ENCODE assay signal across 9 mouse cellular contexts in genomic region chrX:82310764-82311492, GRCm38 (mm10).
A peak's percentile ranks its signal among the peaks of the same experiment; 100 is the strongest.
DNase-seq lines count a peak whose midpoint lies in the region; ATAC-seq lines count a peak whose summit lies in the region.
"Had no signal": no experiment of that assay in that cellular context is flagged by ENCODE, and none has a peak within 500 bp of the region (broad histone marks: within the 10 kb centered on the region; RNA-seq: fewer than 3 reads in every experiment).

No protein-coding gene starts in this region.

- H3K36me3 ChIP-seq in hindbrain, embryonic 16.5 days (ENCODE audit: control insufficient read depth, insufficient read depth, low read length): no peaks in the 10 kb centered on the region
- no peaks in the 10 kb centered on the region for H3K36me3 ChIP-seq in liver, embryonic 11.5 days (ENCODE audit: control insufficient read depth, insufficient read depth, low read length)
- H3K36me3 ChIP-seq: liver, embryonic 13.5 days had no signal

- WGBS in hindbrain, embryonic 16.5 days: 26% methylated on average over 18 of the region's 18 CpGs
- 22% methylated on average over 18 of the region's 18 CpGs for WGBS in liver, embryonic 11.5 days

- no peaks in the 10 kb centered on the region for H3K4me1 ChIP-seq in hindbrain, embryonic 16.5 days (ENCODE audit: control insufficient read depth, insufficient read depth, low read depth, low read length)
- no peaks in the 10 kb centered on the region for H3K4me1 ChIP-seq in liver, embryonic 11.5 days (replicated peaks; ENCODE audit: control insufficient read depth, insufficient read depth, low read length)
- H3K4me1 ChIP-seq: liver, embryonic 13.5 days had no signal

- no peak for DNase-seq in frontal cortex, postnatal 10 days (ENCODE audit: low spot score in 2 of 2)
- DNase-seq in embryo, embryonic 10 days (ENCODE audit: low spot score): peak; percentile 7
- DNase-seq in neural tube, embryonic 10.5 days (ENCODE audit: extremely low spot score, low spot score): peak; percentile 13
- DNase-seq in adipocyte (ENCODE audit: low spot score): no peak
- no peak for DNase-seq in liver, embryonic 11.5 days (ENCODE audit: low spot score)
- no peak for DNase-seq in thymus, postnatal 0 days (ENCODE audit: low spot score)
- DNase-seq: liver, embryonic 13.5 days had no signal

- peak; percentile 88 for ATAC-seq in frontal cortex, adult (ENCODE audit: low TSS enrichment)
- peak; percentile 68; the same call in 1 of the 2 replicates for ATAC-seq in hindbrain, embryonic 16.5 days
- ATAC-seq in liver, embryonic 11.5 days (replicated peaks; ENCODE audit: low FRiP score): no peak

- peak overlapping the region; percentile 41 for H3K4me3 ChIP-seq in hindbrain, embryonic 16.5 days (ENCODE audit: low read length)
- H3K4me3 ChIP-seq in liver, embryonic 11.5 days (ENCODE audit: low read depth, low read length): no peak overlapping the region
- H3K4me3 ChIP-seq: liver, embryonic 13.5 days had no signal

- H3K27ac ChIP-seq in hindbrain, embryonic 16.5 days (ENCODE audit: low read depth, low read length): no peak overlapping the region
- no peak overlapping the region for H3K27ac ChIP-seq in liver, embryonic 11.5 days (ENCODE audit: low read depth, low read length)
- H3K27ac ChIP-seq: liver, embryonic 13.5 days had no signal

- no peak overlapping the region for H3K9ac ChIP-seq in hindbrain, embryonic 16.5 days (ENCODE audit: low read depth, low read length)
- H3K9ac ChIP-seq in liver, embryonic 11.5 days (ENCODE audit: low read depth, low read length): no peak overlapping the region
- H3K9ac ChIP-seq: liver, embryonic 13.5 days had no signal

- no peaks in the 10 kb centered on the region for H3K9me3 ChIP-seq in hindbrain, embryonic 16.5 days (ENCODE audit: control insufficient read depth, low read length)
- H3K9me3 ChIP-seq in liver, embryonic 11.5 days (ENCODE audit: control insufficient read depth, low read length): no peaks in the 10 kb centered on the region
- H3K9me3 ChIP-seq: liver, embryonic 13.5 days had no signal

- no peaks in the 10 kb centered on the region for H3K27me3 ChIP-seq in hindbrain, embryonic 16.5 days (replicated peaks; ENCODE audit: control insufficient read depth, insufficient read depth, low read length)
- no peaks in the 10 kb centered on the region for H3K27me3 ChIP-seq in liver, embryonic 11.5 days (replicated peaks; ENCODE audit: control insufficient read depth, insufficient read depth, low read length)
- H3K27me3 ChIP-seq: liver, embryonic 13.5 days had no signal

- H3K4me2 ChIP-seq in hindbrain, embryonic 16.5 days (ENCODE audit: low read length): peak overlapping the region; percentile 65
- H3K4me2 ChIP-seq in liver, embryonic 11.5 days: no peak overlapping the region
- H3K4me2 ChIP-seq: liver, embryonic 13.5 days had no signal

Comparison
In these comparisons a context has a peak if more than half of its experiments do, and no peak if none do; other contexts are left out.
1. DNase-seq: peak in embryo, embryonic 10 days (single experiment) and neural tube, embryonic 10.5 days (single experiment); none in frontal cortex, postnatal 10 days (0 of 2), adipocyte (single experiment), liver, embryonic 11.5 days (single experiment) and thymus, postnatal 0 days (single experiment).